Mouse (Mus musculus): Measurements from ENCODE around the gene Dhx16.

DNA sequence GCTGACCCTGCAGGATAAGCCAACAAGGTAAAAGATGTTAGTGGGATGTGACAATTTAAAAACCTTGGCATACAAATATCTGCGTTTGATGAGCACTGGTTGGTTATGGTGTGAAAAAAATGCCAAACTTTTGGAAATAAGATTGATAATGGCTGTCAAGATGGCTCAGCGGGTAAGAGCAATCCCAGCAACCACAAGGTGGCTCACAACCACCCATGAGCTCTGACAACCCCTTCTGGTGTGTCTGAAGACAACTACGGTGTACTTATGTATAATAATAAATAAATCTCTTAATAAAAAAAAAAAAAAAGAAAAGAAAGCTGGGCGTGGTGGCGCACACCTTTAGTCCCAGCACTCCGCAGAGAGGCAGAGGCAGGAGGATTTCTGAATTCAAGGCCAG is 35.4 kb downstream of the Dhx16 start:
- 0 out of 2 replicates have a peak, but pooled peaks have one; percentile 9 for TF ChIP-seq CTCF (conservative IDR thresholded peaks at IDR 0.05; ENCODE audit: insufficient read depth, insufficient read length, low read depth, low read length)
- no peak for TF ChIP-seq POLR2A (IDR thresholded peaks at IDR 0.05; ENCODE audit: low read depth, low read length)
